Mouse (Mus musculus): ENCODE measurements around the gene Erp27. TPM values are rescaled to one million over a fixed set of nuclear protein-coding genes. Genes with fewer than 3 reads are reported as not detected.
A peak's percentile ranks its signal among the peaks of the same experiment; 100 is the strongest.
"Not testable (repeated sequence)": the region's sequence is repeated elsewhere in the genome, so short reads cannot be mapped to it uniquely, and the experiment has no call there.

Erp27 gene
- polyA plus RNA-seq, 1 experiment from 2014 or later = 0.96 TPM

- Histone ChIP-seq H3K4me1 (ENCODE audit: control insufficient read depth, insufficient read depth, low read length) (peaks cover 6% of the 10 kb centered on the region), H3K9me3 (replicated peaks; ENCODE audit: control insufficient read depth, low read length) (no peaks in the 10 kb centered on the region), H3K4me3 (ENCODE audit: low read length) (no peak overlapping the region), H3K27me3 (ENCODE audit: control insufficient read depth, insufficient read depth, low read length) (no peaks in the 10 kb centered on the region), H3K36me3 (ENCODE audit: control insufficient read depth, insufficient read depth) (no peaks in the 10 kb centered on the region), H3K4me2 (ENCODE audit: low read depth, low read length) (no peak overlapping the region), H3K9ac (ENCODE audit: low read length) (no peak overlapping the region), H3K27ac (ENCODE audit: low read length) (no peak overlapping the region)
- ATAC-seq (replicated peaks; ENCODE audit: extremely low read depth, insufficient read depth, low FRiP score) = no peak
- WGBS = 71% methylated on average over 6 of the region's 6 CpGs
Measured at GRCm38 (mm10) chr6:136889554-136889953, 32.4 kb downstream of the Erp27 start.

- ATAC-seq (replicated peaks; ENCODE audit: extremely low read depth, insufficient read depth, low FRiP score) = no peak
- no peak overlapping the region for H3K4me2 ChIP-seq (ENCODE audit: low read depth, low read length)
- no peaks in the 10 kb centered on the region for H3K9me3 ChIP-seq (replicated peaks; ENCODE audit: control insufficient read depth, low read length)
- H3K4me1 ChIP-seq (ENCODE audit: control insufficient read depth, insufficient read depth, low read length) = peaks cover 6% of the 10 kb centered on the region
- no peak overlapping the region for H3K9ac ChIP-seq (ENCODE audit: low read length)
- H3K27ac ChIP-seq (ENCODE audit: low read length) = no peak overlapping the region
- no peaks in the 10 kb centered on the region for H3K36me3 ChIP-seq (ENCODE audit: control insufficient read depth, insufficient read depth)
- WGBS = 91% methylated on average over 6 of the region's 6 CpGs
- no peak overlapping the region for H3K4me3 ChIP-seq (ENCODE audit: low read length)
- H3K27me3 ChIP-seq (ENCODE audit: control insufficient read depth, insufficient read depth, low read length) = no peaks in the 10 kb centered on the region
Measured at GRCm38 (mm10) chr6:136889067-136889466, 32.9 kb downstream of the Erp27 start.

GRCm38 (mm10) chr6:136887854-136888253 lies 34.1 kb downstream of the Erp27 start:
- H3K27ac ChIP-seq (ENCODE audit: low read length) = peak overlapping the region; percentile 80
- ATAC-seq (replicated peaks; ENCODE audit: extremely low read depth, insufficient read depth, low FRiP score) = peak; percentile 84
- H3K36me3 ChIP-seq (ENCODE audit: control insufficient read depth, insufficient read depth) = no peaks in the 10 kb centered on the region

GRCm38 (mm10) chr6:136884766-136885165 lies 37.2 kb downstream of the Erp27 start:
- not testable (repeated sequence) for H3K9ac ChIP-seq (ENCODE audit: low read length); H3K4me2 ChIP-seq (ENCODE audit: low read depth, low read length); ATAC-seq (replicated peaks; ENCODE audit: extremely low read depth, insufficient read depth, low FRiP score); H3K4me3 ChIP-seq (ENCODE audit: low read length); H3K9me3 ChIP-seq (replicated peaks; ENCODE audit: control insufficient read depth, low read length); H3K36me3 ChIP-seq (ENCODE audit: control insufficient read depth, insufficient read depth); H3K4me1 ChIP-seq (ENCODE audit: control insufficient read depth, insufficient read depth, low read length); H3K27me3 ChIP-seq (ENCODE audit: control insufficient read depth, insufficient read depth, low read length); H3K27ac ChIP-seq (ENCODE audit: low read length)
- 36% methylated on average over 1 of the region's 1 CpGs for WGBS

More at GRCm38 (mm10) chr6:136887854-136888253, 34.1 kb downstream of the Erp27 start:
- Histone ChIP-seq H3K9ac (ENCODE audit: low read length) (no peak overlapping the region), H3K4me3 (ENCODE audit: low read length) (no peak overlapping the region), H3K27me3 (ENCODE audit: control insufficient read depth, insufficient read depth, low read length) (no peaks in the 10 kb centered on the region), H3K4me2 (ENCODE audit: low read depth, low read length) (no peak overlapping the region), H3K9me3 (replicated peaks; ENCODE audit: control insufficient read depth, low read length) (no peaks in the 10 kb centered on the region), H3K4me1 (ENCODE audit: control insufficient read depth, insufficient read depth, low read length) (peaks cover 6% of the 10 kb centered on the region)
- WGBS = 30% methylated on average over 9 of the region's 9 CpGs

GRCm38 (mm10) chr6:136883961-136884360 lies 38.0 kb downstream of the Erp27 start:
- ATAC-seq (replicated peaks; ENCODE audit: extremely low read depth, insufficient read depth, low FRiP score) = no peak
- no peaks in the 10 kb centered on the region for H3K36me3 ChIP-seq (ENCODE audit: control insufficient read depth, insufficient read depth)
- peaks cover 6% of the 10 kb centered on the region for H3K4me1 ChIP-seq (ENCODE audit: control insufficient read depth, insufficient read depth, low read length)
- H3K4me3 ChIP-seq (ENCODE audit: low read length) = no peak overlapping the region
- no peaks in the 10 kb centered on the region for H3K27me3 ChIP-seq (ENCODE audit: control insufficient read depth, insufficient read depth, low read length)
- H3K27ac ChIP-seq (ENCODE audit: low read length) = no peak overlapping the region
- WGBS = 89% methylated on average over 6 of the region's 6 CpGs
- no peaks in the 10 kb centered on the region for H3K9me3 ChIP-seq (replicated peaks; ENCODE audit: control insufficient read depth, low read length)
- H3K4me2 ChIP-seq (ENCODE audit: low read depth, low read length) = no peak overlapping the region
- no peak overlapping the region for H3K9ac ChIP-seq (ENCODE audit: low read length)

GRCm38 (mm10) chr6:136883431-136883915 lies 38.5 kb downstream of the Erp27 start:
- ATAC-seq (replicated peaks; ENCODE audit: extremely low read depth, insufficient read depth, low FRiP score) = no peak
- Histone ChIP-seq H3K27ac (ENCODE audit: low read length) (no peak overlapping the region), H3K36me3 (ENCODE audit: control insufficient read depth, insufficient read depth) (no peaks in the 10 kb centered on the region), H3K9ac (ENCODE audit: low read length) (no peak overlapping the region), H3K4me3 (ENCODE audit: low read length) (no peak overlapping the region), H3K4me1 (ENCODE audit: control insufficient read depth, insufficient read depth, low read length) (peaks cover 6% of the 10 kb centered on the region), H3K4me2 (ENCODE audit: low read depth, low read length) (no peak overlapping the region), H3K27me3 (ENCODE audit: control insufficient read depth, insufficient read depth, low read length) (no peaks in the 10 kb centered on the region), H3K9me3 (replicated peaks; ENCODE audit: control insufficient read depth, low read length) (no peaks in the 10 kb centered on the region)
- whole genome bisulfite sequencing = 77% methylated on average over 3 of the region's 3 CpGs

- Histone ChIP-seq H3K4me1 (ENCODE audit: control insufficient read depth, insufficient read depth, low read length) (no peaks in the 10 kb centered on the region), H3K36me3 (ENCODE audit: control insufficient read depth, insufficient read depth) (no peaks in the 10 kb centered on the region), H3K27ac (ENCODE audit: low read length) (no peak overlapping the region), H3K9ac (ENCODE audit: low read length) (no peak overlapping the region), H3K27me3 (ENCODE audit: control insufficient read depth, insufficient read depth, low read length) (no peaks in the 10 kb centered on the region), H3K4me3 (ENCODE audit: low read length) (no peak overlapping the region), H3K9me3 (replicated peaks; ENCODE audit: control insufficient read depth, low read length) (no peaks in the 10 kb centered on the region), H3K4me2 (ENCODE audit: low read depth, low read length) (no peak overlapping the region)
- WGBS = 52% methylated on average over 8 of the region's 8 CpGs
- no peak for ATAC-seq (replicated peaks; ENCODE audit: extremely low read depth, insufficient read depth, low FRiP score)
Measured at GRCm38 (mm10) chr6:136881678-136882077, 40.3 kb downstream of the Erp27 start.

GRCm38 (mm10) chr6:136875670-136876069 lies 46.3 kb downstream of the Erp27 start, which contains the start of gene Mgp:
Gene Mgp, minus strand, starts transcription at chr6:136875823.
- Histone ChIP-seq H3K9ac (ENCODE audit: low read length) (peak within 1 kb of the TSS; percentile 72), H3K27ac (ENCODE audit: low read length) (peak within 1 kb of the TSS; percentile 90), H3K9me3 (replicated peaks; ENCODE audit: control insufficient read depth, low read length) (no peaks in the 10 kb centered on the region), H3K27me3 (ENCODE audit: control insufficient read depth, insufficient read depth, low read length) (no peaks in the 10 kb centered on the region), H3K4me2 (ENCODE audit: low read depth, low read length) (peak within 1 kb of the TSS; percentile 62), H3K4me1 (ENCODE audit: control insufficient read depth, insufficient read depth, low read length) (peaks cover 11% of the 10 kb centered on the region), H3K36me3 (ENCODE audit: control insufficient read depth, insufficient read depth) (peaks cover 9% of the 10 kb centered on the region), H3K4me3 (ENCODE audit: low read length) (peak within 1 kb of the TSS; percentile 56)
- 26% methylated on average over 9 of the region's 9 CpGs for WGBS
- ATAC-seq (replicated peaks; ENCODE audit: extremely low read depth, insufficient read depth, low FRiP score) = peak; percentile 80

- peaks cover 11% of the 10 kb centered on the region for H3K4me1 ChIP-seq (ENCODE audit: control insufficient read depth, insufficient read depth, low read length)
- peak overlapping the region; percentile 71 for H3K27ac ChIP-seq (ENCODE audit: low read length)
- 15% methylated on average over 8 of the region's 8 CpGs for WGBS
- H3K4me2 ChIP-seq (ENCODE audit: low read depth, low read length) = peak overlapping the region; percentile 57
- peaks cover 9% of the 10 kb centered on the region for H3K36me3 ChIP-seq (ENCODE audit: control insufficient read depth, insufficient read depth)
- H3K4me3 ChIP-seq (ENCODE audit: low read length) = peak overlapping the region; percentile 47
- H3K9me3 ChIP-seq (replicated peaks; ENCODE audit: control insufficient read depth, low read length) = no peaks in the 10 kb centered on the region
- peak; percentile 70 for ATAC-seq (replicated peaks; ENCODE audit: extremely low read depth, insufficient read depth, low FRiP score)
- no peaks in the 10 kb centered on the region for H3K27me3 ChIP-seq (ENCODE audit: control insufficient read depth, insufficient read depth, low read length)
- peak overlapping the region; percentile 66 for H3K9ac ChIP-seq (ENCODE audit: low read length)
Measured at GRCm38 (mm10) chr6:136874599-136874998, 47.4 kb downstream of the Erp27 start.
